10 mouse cellular contexts compared by ENCODE assay signal in the genomic region with DNA sequence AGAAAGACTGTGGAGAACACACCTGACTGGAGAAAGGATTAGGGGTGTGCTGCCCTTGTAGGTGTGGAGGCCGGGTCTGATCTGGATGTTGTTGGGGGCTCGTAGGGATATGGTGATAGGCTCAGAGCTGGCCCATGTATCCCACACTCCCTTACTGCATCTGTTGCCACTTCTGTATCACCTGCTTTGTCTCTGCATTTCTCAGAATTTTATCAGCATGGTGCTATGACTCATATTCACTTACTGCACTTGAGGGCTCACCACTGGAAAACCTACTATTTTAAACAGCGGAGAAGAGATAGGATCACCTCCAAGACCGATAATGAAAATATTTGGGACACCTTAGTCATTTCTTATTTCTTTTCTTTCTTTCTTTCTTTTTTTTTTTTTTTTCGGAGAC. TPM values are rescaled to one million over a fixed set of nuclear protein-coding genes. Genes with fewer than 3 reads are reported as not detected.
DNase-seq lines count a peak whose midpoint lies in the region; ATAC-seq and TF ChIP-seq lines count a peak whose summit lies in the region.
"Had no signal": no experiment of that assay in that cellular context is flagged by ENCODE, and none has a peak within 500 bp of the region (broad histone marks: within the 10 kb centered on the region; RNA-seq: fewer than 3 reads in every experiment).

No protein-coding gene starts in this region.

- no peak for TF ChIP-seq CTCF in hindbrain, postnatal 0 days (IDR thresholded peaks at IDR 0.05; ENCODE audit: low read depth)

- H3K27me3 ChIP-seq in hindbrain, embryonic 13.5 days, result peaks cover 11% of the 10 kb centered on the region; the same call in 1 of the 2 replicates
- peaks cover 10% of the 10 kb centered on the region; the same call in 1 of the 2 replicates for H3K27me3 ChIP-seq in hindbrain, embryonic 12.5 days
- H3K27me3 ChIP-seq in hindbrain, postnatal 0 days (ENCODE audit: insufficient read depth, low read length), result no peaks in the 10 kb centered on the region
- H3K27me3 ChIP-seq in midbrain, embryonic 12.5 days, result peaks cover 6% of the 10 kb centered on the region; the same call in 1 of the 2 replicates

- no peaks in the 10 kb centered on the region for H3K9me3 ChIP-seq in hindbrain, embryonic 13.5 days
- no peaks in the 10 kb centered on the region for H3K9me3 ChIP-seq in hindbrain, embryonic 12.5 days (replicated peaks)
- H3K9me3 ChIP-seq in hindbrain, postnatal 0 days (ENCODE audit: low read length), result no peaks in the 10 kb centered on the region
- no peaks in the 10 kb centered on the region for H3K9me3 ChIP-seq in midbrain, embryonic 12.5 days

- H3K4me2 ChIP-seq in hindbrain, embryonic 13.5 days, result peak overlapping the region; percentile 61
- no peak overlapping the region for H3K4me2 ChIP-seq in hindbrain, embryonic 12.5 days (replicated peaks)
- peak overlapping the region; percentile 62 for H3K4me2 ChIP-seq in hindbrain, postnatal 0 days (ENCODE audit: low read depth, low read length)
- peak overlapping the region; percentile 66; the same call in 1 of the 2 replicates for H3K4me2 ChIP-seq in midbrain, embryonic 12.5 days (replicated peaks)

- H3K36me3 ChIP-seq in hindbrain, embryonic 13.5 days, result no peaks in the 10 kb centered on the region
- H3K36me3 ChIP-seq in hindbrain, embryonic 12.5 days, result no peaks in the 10 kb centered on the region
- H3K36me3 ChIP-seq in hindbrain, postnatal 0 days (ENCODE audit: insufficient read depth, low read length), result no peaks in the 10 kb centered on the region
- no peaks in the 10 kb centered on the region for H3K36me3 ChIP-seq in midbrain, embryonic 12.5 days

- no peak for DNase-seq in hindbrain, postnatal 0 days (ENCODE audit: low spot score)
- DNase-seq in right cerebral cortex, adult 2 months (ENCODE audit: low spot score in 2 of 2), result no peak
- DNase-seq in layer of hippocampus, adult 18-20 months (ENCODE audit: low spot score in 2 of 2), result no peak
- DNase-seq: adrenal gland, postnatal 36 days; heart, adult 2 months had no signal

- peaks cover 6% of the 10 kb centered on the region for H3K4me1 ChIP-seq in hindbrain, embryonic 13.5 days (replicated peaks)
- H3K4me1 ChIP-seq in hindbrain, embryonic 12.5 days, result no peaks in the 10 kb centered on the region
- peaks cover 3% of the 10 kb centered on the region; the same call in 1 of the 2 replicates for H3K4me1 ChIP-seq in brown adipose tissue, adult 24 weeks (ENCODE audit: control insufficient read depth, insufficient read depth, insufficient read length, low read length)
- no peaks in the 10 kb centered on the region; the same call in 1 of the 2 replicates for H3K4me1 ChIP-seq in hindbrain, postnatal 0 days (ENCODE audit: insufficient read depth, low read length)
- H3K4me1 ChIP-seq in midbrain, embryonic 12.5 days, result no peaks in the 10 kb centered on the region

- no peak overlapping the region for H3K27ac ChIP-seq in hindbrain, embryonic 13.5 days
- no peak overlapping the region for H3K27ac ChIP-seq in hindbrain, embryonic 12.5 days
- H3K27ac ChIP-seq in brown adipose tissue, adult 24 weeks (replicated peaks; ENCODE audit: low read depth, low read length), result no peak overlapping the region
- H3K27ac ChIP-seq in hindbrain, postnatal 0 days, result no peak overlapping the region
- no peak overlapping the region for H3K27ac ChIP-seq in midbrain, embryonic 12.5 days (replicated peaks)

- ATAC-seq in hindbrain, embryonic 13.5 days (ENCODE audit: low FRiP score), result no peak
- no peak for ATAC-seq in hindbrain, embryonic 12.5 days (ENCODE audit: low FRiP score)
- ATAC-seq in hindbrain, postnatal 0 days, result no peak
- ATAC-seq in midbrain, embryonic 12.5 days (ENCODE audit: low FRiP score, low read depth), result no peak
- ATAC-seq in erythroblast, adult 5-6 weeks (replicated peaks; ENCODE audit: low FRiP score, poor library complexity, severe bottlenecking), result no peak

- 92% methylated on average over 5 of the region's 5 CpGs for WGBS in hindbrain, embryonic 13.5 days
- 87% methylated on average over 5 of the region's 5 CpGs for WGBS in hindbrain, embryonic 12.5 days
- 96% methylated on average over 5 of the region's 5 CpGs for WGBS in hindbrain, postnatal 0 days
- WGBS in midbrain, embryonic 12.5 days, result 90% methylated on average over 5 of the region's 5 CpGs

- peak overlapping the region; percentile 52; the same call in 1 of the 2 replicates for H3K4me3 ChIP-seq in hindbrain, embryonic 13.5 days
- no peak overlapping the region for H3K4me3 ChIP-seq in hindbrain, embryonic 12.5 days
- 0 out of 2 replicates have a peak overlapping the region, but pooled peaks have one; percentile 2 for H3K4me3 ChIP-seq in brown adipose tissue, adult 24 weeks (ENCODE audit: insufficient read depth, low read depth, low read length)
- H3K4me3 ChIP-seq in hindbrain, postnatal 0 days (ENCODE audit: low read length), result no peak overlapping the region
- H3K4me3 ChIP-seq in midbrain, embryonic 12.5 days, result no peak overlapping the region

- H3K9ac ChIP-seq in hindbrain, embryonic 13.5 days, result no peak overlapping the region
- no peak overlapping the region for H3K9ac ChIP-seq in hindbrain, embryonic 12.5 days
- no peak overlapping the region for H3K9ac ChIP-seq in hindbrain, postnatal 0 days (replicated peaks; ENCODE audit: low read length)
- no peak overlapping the region for H3K9ac ChIP-seq in midbrain, embryonic 12.5 days (replicated peaks)

RNA-seq across cellular contexts. Expression of a gene that starts 11.9 kb away (rescaled TPM):
- polyA plus RNA-seq in hindbrain, embryonic 13.5 days (2015; fragmentation: Nextera tagmentation; extraction: Ambion mirVana), result 4.8 and 6.9 TPM in 2 replicates
- polyA plus RNA-seq in hindbrain, embryonic 12.5 days (2016; fragmentation: Nextera tagmentation; extraction: Ambion mirVana), result 4.4 and 5.3 TPM in 2 replicates
- not detected in 2 replicates for polyA plus RNA-seq in brown adipose tissue, adult 24 weeks (2012; ENCODE audit: insufficient read depth, insufficient read length, missing spikeins)
- 1.8 and 2.2 TPM in 2 replicates for total RNA-seq in hindbrain, postnatal 0 days (2014; rRNA removed)
- polyA plus RNA-seq in hindbrain, postnatal 0 days (2015; fragmentation: Nextera tagmentation; extraction: Ambion mirVana), result 2.6 and 3.0 TPM in 2 replicates
- 1.8 and 2.1 TPM in 2 replicates for polyA plus RNA-seq in midbrain, embryonic 12.5 days (2016; fragmentation: Nextera tagmentation; extraction: Ambion mirVana)
- under 1 TPM; 0.35 to 0.46 TPM for total RNA-seq in layer of hippocampus, adult 18-20 months (2021)
- total RNA-seq in erythroblast, adult 5-6 weeks (2015; ENCODE audit: low replicate concordance), result not detected in 2 replicates
- total RNA-seq in erythroblast, adult 5-6 weeks (2017; ENCODE audit: low replicate concordance), result 0.26 TPM in 1 of 2 replicates, not detected in the other

Comparison
In these comparisons a context has a peak if more than half of its experiments do, and no peak if none do; other contexts are left out.
1. H3K4me3 ChIP-seq: peak in hindbrain, embryonic 13.5 days (single experiment) and brown adipose tissue, adult 24 weeks (single experiment); none in hindbrain, embryonic 12.5 days (single experiment), hindbrain, postnatal 0 days (single experiment) and midbrain, embryonic 12.5 days (single experiment).